Mouse (Mus musculus) ES-Bruce4 (cell line): Measurements from ENCODE around the gene Ttc9.

Source experiments
- CTCF ChIP-seq: IDR thresholded peaks from one replicate; pipeline ENCODE4 v1.8.1; 2011; ENCODE audit warnings: low read depth, low read length
- EP300 ChIP-seq: IDR thresholded peaks from 2 replicates; pipeline ENCODE4 v1.6.1; 2011; ENCODE audit warnings: low read depth, low read length; ENCODE audit not compliant: insufficient read depth

- TF ChIP-seq CTCF: no peak
- no peak for TF ChIP-seq EP300
These were observed 56.8 kb downstream of the Ttc9 start for GRCm38 (mm10) chr12:81687873-81688272.
